23 mouse cellular contexts compared by ENCODE assay signal in genomic region chr6:40421099-40421498, GRCm38 (mm10). TPM values are rescaled to one million over a fixed set of nuclear protein-coding genes. Genes with fewer than 3 reads are reported as not detected.
"Had no signal": no experiment of that assay in that cellular context is flagged by ENCODE, and none has a peak within 500 bp of the region (broad histone marks: within the 10 kb centered on the region; RNA-seq: fewer than 3 reads in every experiment).

No protein-coding gene starts in this region.

- H3K9ac ChIP-seq: neural tube, embryonic 13.5 days; neural tube, embryonic 15.5 days; stomach, embryonic 15.5 days had no signal

- H3K27me3 ChIP-seq: neural tube, embryonic 13.5 days; neural tube, embryonic 15.5 days; stomach, embryonic 15.5 days had no signal

- H3K27ac ChIP-seq: neural tube, embryonic 13.5 days; neural tube, embryonic 15.5 days; stomach, embryonic 15.5 days; stomach, postnatal 0 days had no signal

- H3K4me2 ChIP-seq: neural tube, embryonic 13.5 days; neural tube, embryonic 15.5 days; stomach, embryonic 15.5 days had no signal

- H3K36me3 ChIP-seq: stomach, embryonic 15.5 days had no signal

- H3K4me3 ChIP-seq: neural tube, embryonic 13.5 days; neural tube, embryonic 15.5 days; stomach, embryonic 15.5 days had no signal

- DNase-seq: retina, postnatal 1 day; right cerebral cortex, adult 18-20 months; right cerebral cortex, postnatal 14 days; right cerebral cortex, postnatal 25 days; right cerebral cortex, postnatal 4 days; spleen, adult 18-20 months; thymus, adult 18-20 months; thymus, adult 2 months; thymus, postnatal 14 days; thymus, postnatal 25 days; thymus, postnatal 36 days; thymus, postnatal 4 days had no signal

- H3K4me1 ChIP-seq: neural tube, embryonic 13.5 days; neural tube, embryonic 15.5 days; stomach, embryonic 15.5 days had no signal

- H3K9me3 ChIP-seq: neural tube, embryonic 13.5 days; neural tube, embryonic 15.5 days; stomach, embryonic 15.5 days had no signal

RNA-seq across cellular contexts. Expression of gene Wee2, which starts 17.8 kb away (rescaled TPM):
- total RNA-seq: neutrophil, adult 5-6 weeks had no signal
- polyA plus RNA-seq: small intestine, adult 2 months; spleen, adult 2 months; stomach, embryonic 14.5 days; stomach, embryonic 16.5 days; stomach, postnatal 0 days; testis, adult 2 months; urinary bladder, adult 2 months had no signal
